Mouse (Mus musculus) C2C12 (cell line): Measurements from ENCODE around the gene Cfdp1.

Source experiments
- CEBPB ChIP-seq: IDR thresholded peaks from one replicate; pipeline ENCODE4 v1.6.1; 2011; ENCODE audit warnings: low read depth, mild to moderate bottlenecking, control low read depth, moderate library complexity
- CTCF ChIP-seq: IDR thresholded peaks from one replicate; pipeline ENCODE4 v1.5.1; 2011; ENCODE audit not compliant: control insufficient read depth, insufficient read depth, insufficient read length
- FOSL1 ChIP-seq: IDR thresholded peaks from one replicate; pipeline ENCODE4 v1.8.0; 2011; ENCODE audit warnings: mild to moderate bottlenecking, low read length; ENCODE audit not compliant: poor library complexity, insufficient read depth, severe bottlenecking
- MAX ChIP-seq: IDR thresholded peaks from one replicate; pipeline ENCODE4 v1.6.1; 2011; ENCODE audit warnings: mild to moderate bottlenecking, control low read depth
- MYOD1 ChIP-seq: IDR thresholded peaks from one replicate; pipeline ENCODE4 v1.6.1; 2011; ENCODE audit warnings: low read depth; ENCODE audit not compliant: control insufficient read depth, insufficient read length
- MYOG ChIP-seq: IDR thresholded peaks from one replicate; pipeline ENCODE4 v1.6.1; 2011; ENCODE audit not compliant: control insufficient read depth, insufficient read length; ENCODE audit errors: extremely low read depth
- USF1 ChIP-seq: IDR thresholded peaks from one replicate; pipeline ENCODE4 v1.6.1; 2011; ENCODE audit warnings: low read depth, mild to moderate bottlenecking, control low read depth, moderate library complexity

DNA sequence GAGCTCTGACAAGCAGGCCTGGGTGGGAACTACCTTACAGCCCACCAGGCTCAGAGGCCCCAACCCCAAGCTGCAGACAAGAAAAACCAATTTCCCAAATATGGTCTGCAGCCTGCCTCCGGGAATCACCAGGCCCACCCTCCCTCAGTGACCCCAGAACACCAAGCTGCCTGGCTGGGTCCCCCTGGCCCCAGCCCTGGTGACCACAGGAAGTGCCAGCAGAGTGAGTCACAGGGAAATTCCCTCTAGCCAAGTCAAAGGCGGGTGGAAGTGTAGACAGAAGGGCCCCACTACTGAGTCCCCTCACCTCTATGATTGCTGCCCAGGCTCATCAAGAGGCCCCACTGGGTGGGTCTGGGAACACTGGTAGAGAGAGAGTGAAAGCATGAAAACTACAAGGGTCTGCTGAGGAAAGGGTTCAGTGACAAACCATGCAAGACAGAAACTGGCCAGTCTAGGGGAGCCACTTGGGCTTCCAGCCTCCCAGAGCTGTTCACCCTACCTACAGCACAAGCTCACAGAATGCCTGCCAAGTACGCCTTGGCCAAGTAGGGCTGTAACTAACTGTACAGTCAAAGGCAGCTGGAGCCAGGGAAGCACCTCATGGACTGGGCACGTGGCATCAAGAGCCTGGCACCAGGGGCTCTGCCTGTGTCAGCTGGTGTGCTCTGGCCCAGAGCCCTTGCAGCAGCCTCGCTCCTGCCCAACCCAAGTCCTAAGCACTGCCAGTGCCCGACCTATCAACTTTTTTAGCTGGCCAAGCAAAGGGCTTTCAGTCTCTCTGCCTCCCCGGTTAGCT lies 127.8 kb downstream of the Cfdp1 start:
- peak; percentile 90 for TF ChIP-seq USF1
- no peak for TF ChIP-seq CTCF
- TF ChIP-seq CEBPB: no peak
- peak; percentile 98 for TF ChIP-seq MAX
- TF ChIP-seq MYOD1: peak; percentile 55
- TF ChIP-seq FOSL1: peak; percentile 86
- no peak for TF ChIP-seq MYOG
